Mouse (Mus musculus) Patski (cell line): ENCODE measurements at regions not wholly inside any gene's neighbourhood (a gene's known extent, or its start where the extent isn't known, plus 50 kb on each side); places are given as distances from the start of the nearest gene placed in this dataset.

Experiments used
- ATAC-seq: fragments of 100-300 bp; one replicate; pipeline ENCODE4 v1.8.0; 2021
- CTCF ChIA-PET: fragments of 350-600 bp; sonication (Branson Sonifier 250); formaldehyde crosslinking; loops from one replicate; lab custom pipeline; 2022; ENCODE audit warnings: inconsistent platforms; lab: Charles Lee
- POLR2A ChIA-PET: fragments of 350-600 bp; sonication (Branson Sonifier 250); formaldehyde crosslinking; loops from one replicate; lab custom pipeline; 2022; ENCODE audit warnings: antibody characterized with exemption, inconsistent platforms; lab: Charles Lee
- DNase-seq: peaks from one replicate; pipeline ENCODE4 v3.0.0-alpha.2; 2011; ENCODE audit warnings: low read depth, low spot score
- H3K27me3 ChIP-seq: fragments of 371-371 bp; one replicate; pipeline ENCODE4 v1.5.1; 2021
- CTCF ChIP-seq: fragments of 100-300 bp; IDR thresholded peaks from one replicate; pipeline ENCODE4 v1.5.1; 2021
- in situ Hi-C: fragments of 300-500 bp; cut with MboI; formaldehyde crosslinking; loops from 3 replicates; pipeline ENCODE4 v1.11.1; 2018; ENCODE audit warnings: low pct_unique_long_range_greater_than_20kb, mixed read lengths

DNA sequence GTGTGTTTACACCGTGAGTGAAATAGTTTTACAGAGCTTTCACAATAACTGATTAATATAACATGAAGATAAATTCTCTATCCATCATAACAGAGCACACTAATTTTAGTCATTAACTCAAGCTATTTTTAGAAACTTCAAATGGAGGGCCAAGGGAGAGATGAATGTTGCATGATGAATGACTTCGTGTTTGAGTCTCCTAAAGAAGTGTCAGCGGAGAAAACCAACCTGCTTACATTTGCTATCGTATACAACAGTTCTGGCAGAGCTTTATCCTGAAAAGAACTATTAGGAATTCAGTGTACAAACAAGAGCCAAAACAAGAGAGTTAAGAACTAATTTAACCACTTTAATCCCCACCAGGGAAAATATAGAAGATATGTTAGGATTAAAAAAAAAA is 526.9 kb downstream of the Zpld1 start:
- ChIA-PET POLR2A (no interaction called here), CTCF (no interaction called here)
- H3K27me3 ChIP-seq, result peaks cover 5% of the 10 kb centered on the region
- DNase-seq, result no peak
- in situ Hi-C loops, result no loop called here
- TF ChIP-seq CTCF, result no peak
- ATAC-seq, result no peak

DNA sequence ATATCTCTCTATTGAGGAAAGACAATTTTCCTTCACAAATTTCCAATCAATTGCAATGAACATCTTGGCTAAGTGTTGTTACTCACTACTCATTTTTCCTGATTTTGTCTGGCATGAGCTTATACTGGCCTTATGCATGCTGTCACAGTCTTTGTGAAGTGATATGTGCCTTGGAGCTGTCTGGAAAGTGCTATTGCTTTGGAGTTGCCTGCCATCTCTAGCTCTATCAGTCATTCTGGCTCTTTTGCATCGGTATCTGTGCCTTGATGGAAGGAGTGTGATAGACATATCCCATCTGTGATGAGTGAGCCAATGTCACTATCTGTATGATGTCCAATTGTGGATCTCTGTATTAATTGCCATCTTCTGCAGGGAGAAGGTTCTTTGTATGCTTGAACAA is 553.6 kb downstream of the Zpld1 start:
- DNase-seq (no peak), ATAC-seq (no peak)
- no peaks in the 10 kb centered on the region for H3K27me3 ChIP-seq
- TF ChIP-seq CTCF, result no peak
- POLR2A ChIA-PET, result no interaction called here
- in situ Hi-C loops, result no loop called here
- CTCF ChIA-PET, result no interaction called here

DNA sequence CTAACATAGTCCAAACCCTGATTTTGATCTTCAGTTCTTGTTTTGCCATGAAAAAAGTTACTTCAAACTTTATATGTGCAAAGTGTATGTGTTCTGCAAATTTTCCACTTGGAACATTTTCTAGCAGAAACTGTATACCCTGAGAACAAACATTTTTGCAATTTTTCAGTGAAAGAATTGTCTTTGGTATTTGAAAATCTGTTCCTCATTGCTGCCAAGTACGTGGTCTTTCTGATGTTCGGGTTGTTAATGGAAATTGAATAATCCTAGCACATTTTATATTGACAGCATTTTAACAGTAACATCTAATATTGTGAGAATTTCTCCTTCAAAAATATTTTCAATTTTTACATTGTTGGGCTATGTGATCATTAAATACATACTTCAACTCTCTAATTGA is 564.3 kb downstream of the Zpld1 start:
- in situ Hi-C loops, result no loop called here
- ATAC-seq (no peak), DNase-seq (no peak)
- POLR2A ChIA-PET, result no interaction called here
- H3K27me3 ChIP-seq, result peaks cover 8% of the 10 kb centered on the region
- CTCF ChIA-PET, result no interaction called here
- TF ChIP-seq CTCF, result no peak

DNA sequence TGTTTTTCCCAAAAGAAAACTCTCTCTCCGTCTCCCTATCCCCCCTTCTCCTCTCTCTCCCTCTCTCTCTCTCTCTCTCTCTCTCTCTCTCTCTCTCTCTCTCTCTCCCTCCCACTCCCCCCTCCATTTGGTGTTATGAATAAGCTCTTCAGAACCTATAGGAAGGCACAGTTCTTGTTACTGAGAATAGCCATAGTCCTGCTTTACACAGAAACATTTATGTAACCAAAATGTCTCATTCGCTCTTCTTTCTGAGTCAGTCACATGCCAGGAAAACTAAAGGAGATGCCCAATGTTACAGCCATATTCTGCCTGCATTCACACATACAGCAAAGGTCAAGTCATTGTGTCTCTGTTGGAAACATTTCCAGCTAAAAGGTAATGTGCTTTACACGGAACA is 589.9 kb downstream of the Zpld1 start:
- DNase-seq (no peak), ATAC-seq (no peak)
- peaks cover 6% of the 10 kb centered on the region for H3K27me3 ChIP-seq
- CTCF ChIA-PET, result no interaction called here
- in situ Hi-C loops, result no loop called here
- TF ChIP-seq CTCF, result no peak
- POLR2A ChIA-PET, result no interaction called here

DNA sequence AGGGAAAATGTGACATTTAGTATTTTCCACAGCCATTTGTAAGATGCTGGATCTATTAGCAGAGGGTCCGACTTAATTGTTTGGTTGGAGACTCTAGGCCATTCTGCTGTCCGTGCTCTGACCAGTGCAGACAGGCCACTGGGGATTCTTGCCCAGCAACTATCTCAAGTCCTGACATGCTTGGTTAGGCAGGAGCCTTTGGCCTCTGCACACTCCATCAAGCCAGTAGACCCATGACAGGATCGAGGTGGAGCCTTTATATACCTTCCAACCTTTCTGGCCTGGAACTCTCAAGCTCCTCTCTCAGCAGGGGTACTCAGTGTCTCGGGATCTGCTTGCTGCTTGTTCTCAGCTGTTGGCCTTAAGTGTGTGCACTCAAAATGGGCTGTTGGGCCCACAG is 615.0 kb downstream of the Zpld1 start:
- ChIA-PET CTCF (interaction anchor here (0.8 kb wide), 1 partner anchor 11 kb away, joined by 4 read pairs; no protein-coding TSS in a partner anchor), POLR2A (no interaction called here)
- no peak for DNase-seq
- ATAC-seq, result no peak
- H3K27me3 ChIP-seq, result peaks cover 7% of the 10 kb centered on the region
- no peak for TF ChIP-seq CTCF
- in situ Hi-C loops, result loop anchor here (25.0 kb wide), 1 partner anchor 779 kb away; no protein-coding TSS in a partner anchor

DNA sequence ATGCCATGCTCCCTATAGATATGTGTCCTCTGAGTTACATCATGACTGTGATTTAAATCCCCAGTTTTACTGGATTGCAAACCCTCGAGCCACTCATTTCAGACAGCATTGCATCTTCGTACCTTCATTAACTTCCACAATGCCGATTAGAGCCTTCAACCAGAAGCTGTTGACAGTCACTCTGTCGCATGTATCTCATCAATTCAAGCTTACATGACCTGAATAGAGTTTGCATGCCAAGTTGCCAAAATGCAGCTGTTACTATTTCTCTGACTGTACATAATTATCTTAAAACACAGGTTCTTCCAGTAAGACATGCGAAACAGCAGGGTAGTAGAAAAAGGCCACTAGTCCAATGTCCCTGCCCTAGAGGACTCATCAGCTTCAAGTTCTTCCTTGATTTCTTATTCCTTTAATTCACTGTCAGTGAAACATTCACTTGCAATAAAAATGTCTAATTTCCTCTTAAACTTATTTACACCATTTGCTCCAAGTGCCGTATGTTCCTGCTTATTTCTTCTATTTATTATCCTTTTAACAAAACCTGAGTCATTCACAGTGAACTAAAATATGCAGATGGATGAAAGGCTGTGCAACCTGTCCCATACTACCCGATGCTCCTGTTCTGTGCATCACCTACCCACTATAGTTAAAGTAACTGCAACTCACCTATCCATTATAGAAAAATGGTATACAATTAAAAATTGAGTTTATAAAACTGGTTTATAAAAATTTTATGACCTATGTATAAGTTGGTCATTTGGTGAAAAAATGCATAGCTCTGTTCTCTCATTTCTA is 648.9 kb downstream of the Zpld1 start:
- ATAC-seq, result no peak
- DNase-seq, result no peak
- CTCF ChIA-PET, result no interaction called here
- TF ChIP-seq CTCF, result no peak
- POLR2A ChIA-PET, result no interaction called here
- no peaks in the 10 kb centered on the region for H3K27me3 ChIP-seq
- in situ Hi-C loops, result no loop called here

DNA sequence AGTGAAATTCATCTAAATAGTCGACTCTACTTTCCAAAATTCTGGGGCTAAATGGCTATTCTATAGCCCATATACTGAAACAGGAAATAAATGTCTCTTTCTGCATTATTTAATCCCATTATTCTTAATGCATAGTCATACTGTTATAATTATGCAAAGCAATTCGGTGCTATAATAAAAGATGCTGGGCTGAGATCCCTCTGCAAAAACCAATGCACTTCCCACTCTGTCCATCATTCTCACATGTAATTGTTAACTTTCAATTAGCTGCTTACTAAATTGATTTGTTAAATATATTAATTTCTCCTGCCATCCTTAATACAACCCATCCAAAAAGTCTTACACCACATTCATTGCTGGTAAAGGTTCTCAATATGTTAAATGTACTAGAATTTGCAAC is 650.0 kb downstream of the Zpld1 start:
- POLR2A ChIA-PET, result no interaction called here
- H3K27me3 ChIP-seq, result no peaks in the 10 kb centered on the region
- in situ Hi-C loops, result no loop called here
- CTCF ChIA-PET, result no interaction called here
- ATAC-seq, result no peak
- no peak for DNase-seq
- TF ChIP-seq CTCF, result no peak

DNA sequence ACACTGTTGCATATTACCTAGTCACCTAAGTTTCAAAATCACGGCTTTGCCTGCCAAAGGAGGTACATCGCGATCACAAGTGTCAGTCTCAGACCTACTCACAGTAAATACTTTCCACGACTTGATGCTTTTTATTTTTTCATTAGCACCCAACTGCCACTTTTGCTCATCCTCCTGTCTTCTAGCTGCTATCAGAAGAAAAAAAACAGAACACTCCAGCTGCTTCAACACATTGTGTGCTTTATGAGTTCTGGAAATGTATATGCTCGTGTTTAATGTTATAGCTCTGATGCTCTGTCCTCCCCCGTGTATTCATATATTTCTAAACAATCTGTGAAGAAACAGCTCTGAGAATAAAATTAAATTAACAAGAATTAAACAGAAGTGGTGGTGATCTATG is 651.5 kb downstream of the Zpld1 start:
- ChIA-PET CTCF (no interaction called here), POLR2A (no interaction called here)
- in situ Hi-C loops, result no loop called here
- H3K27me3 ChIP-seq, result no peaks in the 10 kb centered on the region
- no peak for ATAC-seq
- DNase-seq, result no peak
- no peak for TF ChIP-seq CTCF

DNA sequence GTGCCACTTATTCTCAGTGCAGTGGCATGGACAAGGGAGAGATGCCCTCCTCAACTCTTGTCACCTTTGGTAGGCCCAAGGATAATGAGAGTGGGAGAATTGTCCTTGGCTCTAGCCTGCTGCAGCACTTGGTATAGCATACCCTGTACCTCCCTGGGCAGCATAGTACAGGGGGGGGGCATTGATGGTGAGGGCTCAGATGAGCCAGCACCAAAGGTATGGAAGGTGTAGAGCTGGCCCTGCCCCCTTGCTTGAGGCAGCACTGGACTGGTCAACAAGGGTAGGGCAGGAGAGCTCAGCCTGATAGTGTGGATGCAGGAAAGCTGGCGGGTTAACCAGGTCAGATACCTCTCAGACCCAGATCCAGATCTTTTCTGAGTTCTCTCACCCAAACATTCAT is 668.6 kb downstream of the Zpld1 start:
- POLR2A ChIA-PET, result no interaction called here
- CTCF ChIA-PET, result no interaction called here

DNA sequence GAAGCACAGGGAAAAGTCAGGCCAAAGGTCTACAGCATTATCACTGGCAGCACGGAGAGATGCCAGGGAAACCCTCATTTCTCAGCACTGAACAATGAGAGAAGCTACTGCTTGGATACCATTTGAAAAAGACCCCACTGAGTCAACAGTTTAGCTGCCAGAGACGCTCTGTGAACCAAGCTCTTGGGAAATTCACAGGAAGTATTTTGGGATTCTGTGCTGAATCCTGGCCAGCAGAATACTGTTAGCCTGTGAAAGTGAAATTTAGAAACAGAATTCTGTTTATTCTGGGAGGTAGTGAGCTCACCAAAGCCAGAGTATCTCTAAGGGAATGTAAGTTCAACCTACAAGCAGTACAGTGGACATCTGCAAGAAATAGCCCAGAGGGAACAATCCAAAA is 705.1 kb downstream of the Zpld1 start:
- CTCF ChIA-PET, result no interaction called here
- DNase-seq (no peak), ATAC-seq (no peak)
- POLR2A ChIA-PET, result no interaction called here
- H3K27me3 ChIP-seq, result no peaks in the 10 kb centered on the region
- TF ChIP-seq CTCF, result no peak
- in situ Hi-C loops, result no loop called here

More for the DNA sequence above, 668.6 kb downstream of the Zpld1 start:
- in situ Hi-C loops, result no loop called here
- ATAC-seq (no peak), DNase-seq (no peak)
- no peaks in the 10 kb centered on the region for H3K27me3 ChIP-seq
- no peak for TF ChIP-seq CTCF
